Mouse (Mus musculus): ENCODE data around the gene Clstn1.
A peak's percentile ranks its signal among the peaks of the same experiment; 100 is the strongest.

The Clstn1 gene

GRCm38 (mm10) chr4:149586044-149586782 lies at the start of gene Clstn1:
Gene Clstn1 (plus strand): TSS chr4:149586468.
- DNase-seq (ENCODE audit: low spot score), result peak; percentile 83

GRCm38 (mm10) chr4:149539441-149539840 lies 46.8 kb upstream of the Clstn1 start:
- no peak for DNase-seq (ENCODE audit: low spot score)

GRCm38 (mm10) chr4:149541935-149542334 lies 44.3 kb upstream of the Clstn1 start:
- no peak for DNase-seq (ENCODE audit: low spot score)

- no peak for DNase-seq (ENCODE audit: low spot score)
These were observed 43.8 kb upstream of the Clstn1 start for GRCm38 (mm10) chr4:149542431-149542830.

GRCm38 (mm10) chr4:149542927-149543553 lies 43.2 kb upstream of the Clstn1 start:
- peak; percentile 93 for DNase-seq (ENCODE audit: low spot score)

GRCm38 (mm10) chr4:149544892-149545291 lies 41.4 kb upstream of the Clstn1 start:
- no peak for DNase-seq (ENCODE audit: low spot score)

- no peak for DNase-seq (ENCODE audit: low spot score)
These were observed 39.3 kb upstream of the Clstn1 start for GRCm38 (mm10) chr4:149546797-149547444.

GRCm38 (mm10) chr4:149547523-149547922 lies 38.7 kb upstream of the Clstn1 start:
- DNase-seq (ENCODE audit: low spot score), result no peak

GRCm38 (mm10) chr4:149549221-149549925 lies 36.9 kb upstream of the Clstn1 start:
- peak; percentile 77 for DNase-seq (ENCODE audit: low spot score)

GRCm38 (mm10) chr4:149550866-149551265 lies 35.4 kb upstream of the Clstn1 start:
- no peak for DNase-seq (ENCODE audit: low spot score)

- no peak for DNase-seq (ENCODE audit: low spot score)
These were observed 34.6 kb upstream of the Clstn1 start for GRCm38 (mm10) chr4:149551696-149552095.

GRCm38 (mm10) chr4:149553834-149554233 lies 32.4 kb upstream of the Clstn1 start:
- no peak for DNase-seq (ENCODE audit: low spot score)

- no peak for DNase-seq (ENCODE audit: low spot score)
These were observed 30.2 kb upstream of the Clstn1 start for GRCm38 (mm10) chr4:149556111-149556510.

- no peak for DNase-seq (ENCODE audit: low spot score)
These were observed 28.4 kb upstream of the Clstn1 start for GRCm38 (mm10) chr4:149557905-149558304.

GRCm38 (mm10) chr4:149558389-149558788 lies 27.9 kb upstream of the Clstn1 start:
- DNase-seq (ENCODE audit: low spot score), result no peak

GRCm38 (mm10) chr4:149561392-149561791 lies 24.9 kb upstream of the Clstn1 start:
- DNase-seq (ENCODE audit: low spot score), result peak; percentile 22

GRCm38 (mm10) chr4:149561986-149562904 lies 24.0 kb upstream of the Clstn1 start:
- peak; percentile 45 for DNase-seq (ENCODE audit: low spot score)

- DNase-seq (ENCODE audit: low spot score), result peak; percentile 51
These were observed 23.3 kb upstream of the Clstn1 start for GRCm38 (mm10) chr4:149562905-149563347.

- peak; percentile 48 for DNase-seq (ENCODE audit: low spot score)
These were observed 22.3 kb upstream of the Clstn1 start for GRCm38 (mm10) chr4:149563941-149564361.

- DNase-seq (ENCODE audit: low spot score), result peak; percentile 84
These were observed 21.5 kb upstream of the Clstn1 start for GRCm38 (mm10) chr4:149564452-149565407.
